Mouse (Mus musculus) kidney, postnatal 0 days (tissue): ENCODE measurements around the gene Mtg1. TPM values are rescaled to one million over a fixed set of nuclear protein-coding genes. Genes with fewer than 3 reads are reported as not detected.

Source experiments
- ATAC-seq: fragments of 200-750 bp; cut with Nextera tagmentation; replicated peaks from 2 replicates; pipeline ENCODE4 v1.8.0; 2017; ENCODE audit warnings: low read depth, moderate number of reproducible peaks, moderate TSS enrichment, moderate library complexity; ENCODE audit not compliant: low FRiP score
- DNase-seq: peaks from one replicate; pipeline ENCODE4 v3.0.0-alpha.2; 2016; ENCODE audit warnings: low spot score
- H3K27ac ChIP-seq: fragments of 300-500 bp; sonication (generic); 2 replicates; pipeline ENCODE4 v1.5.1; 2014; ENCODE audit warnings: mild to moderate bottlenecking
- H3K27me3 ChIP-seq: fragments of 300-500 bp; sonication (generic); 2 replicates; pipeline ENCODE4 v1.6.1; 2014; ENCODE audit warnings: low read length, mixed read lengths; ENCODE audit not compliant: insufficient read depth
- H3K36me3 ChIP-seq: fragments of 300-500 bp; sonication (generic); 2 replicates; pipeline ENCODE4 v1.6.1; 2014; ENCODE audit warnings: low read length, mixed read lengths; ENCODE audit not compliant: insufficient read depth
- H3K4me1 ChIP-seq: fragments of 300-500 bp; sonication (generic); replicated peaks from 2 replicates; pipeline ENCODE4 v1.6.1; 2014; ENCODE audit warnings: antibody characterized with exemption, low read length, mixed read lengths; ENCODE audit not compliant: insufficient read depth
- H3K4me2 ChIP-seq: fragments of 300-500 bp; sonication (generic); 2 replicates; pipeline ENCODE4 v1.6.1; 2014; ENCODE audit warnings: mild to moderate bottlenecking, low read length, moderate library complexity, mixed read lengths
- H3K4me3 ChIP-seq: fragments of 300-500 bp; sonication (generic); replicated peaks from 2 replicates; pipeline ENCODE4 v1.5.1; 2014; ENCODE audit warnings: low read depth, low read length
- H3K9ac ChIP-seq: fragments of 300-500 bp; sonication (generic); 2 replicates; pipeline ENCODE4 v1.6.1; 2014; ENCODE audit warnings: low read depth, low read length
- H3K9me3 ChIP-seq: fragments of 300-500 bp; sonication (generic); replicated peaks from 2 replicates; pipeline ENCODE4 v1.6.1; 2016; ENCODE audit warnings: low read length, inconsistent platforms, mixed read lengths
- CTCF ChIP-seq: IDR thresholded peaks from 2 replicates; pipeline ENCODE4 v1.5.1; 2016; ENCODE audit warnings: antibody characterized with exemption, low read depth, mild to moderate bottlenecking, moderate library complexity
- WGBS: fragments of 180-500 bp; shearing (Covaris S2); extraction: QIAGEN DNeasy Blood & Tissue Kit; methylation state at CpG from one replicate; pipeline ENCODE4 v1.1.7; 2014; 5-methylcytosine and 5-hydroxymethylcytosine counted together
- polyA plus RNA-seq: library from polyadenylated mRNA; unstranded; fragments of >200 nt; fragmentation: Nextera tagmentation; extraction: Ambion mirVana; gene quantifications from 2 replicates; pipeline ENCODE4 v1.2.1, GENCODE M21; 2015

Mtg1 gene
- polyA plus RNA-seq, 1 experiment from 2014 or later: 29.9 TPM

GRCm38 (mm10) chr7:140164664-140165063 lies 27.3 kb downstream of the Mtg1 start, which contains the start of gene Olfr522:
Gene Olfr522 (minus strand): TSS chr7:140164764.
- H3K27ac ChIP-seq: no peak within 1 kb of the TSS
- H3K9me3 ChIP-seq: no peaks in the 10 kb centered on the region; the same call in 1 of the 2 replicates
- no peaks in the 10 kb centered on the region for H3K27me3 ChIP-seq
- 61% methylated on average over 7 of the region's 7 CpGs for WGBS
- H3K4me3 ChIP-seq: no peak within 1 kb of the TSS
- H3K4me1 ChIP-seq: no peaks in the 10 kb centered on the region
- no peak for TF ChIP-seq CTCF
- no peak for ATAC-seq
- H3K4me2 ChIP-seq: no peak within 1 kb of the TSS
- no peaks in the 10 kb centered on the region for H3K36me3 ChIP-seq
- DNase-seq: no peak
- no peak within 1 kb of the TSS for H3K9ac ChIP-seq

- no peaks in the 10 kb centered on the region for H3K27me3 ChIP-seq
- no peaks in the 10 kb centered on the region; the same call in 1 of the 2 replicates for H3K9me3 ChIP-seq
- H3K9ac ChIP-seq: no peak overlapping the region
- H3K4me1 ChIP-seq: no peaks in the 10 kb centered on the region
- H3K36me3 ChIP-seq: no peaks in the 10 kb centered on the region
- no peak for TF ChIP-seq CTCF
- no peak overlapping the region for H3K4me3 ChIP-seq
- DNase-seq: no peak
- 86% methylated on average over 1 of the region's 1 CpGs for WGBS
- ATAC-seq: no peak
- no peak overlapping the region for H3K4me2 ChIP-seq
- H3K27ac ChIP-seq: no peak overlapping the region
Observed at GRCm38 (mm10) chr7:140167950-140168349, 30.6 kb downstream of the Mtg1 start.

GRCm38 (mm10) chr7:140169386-140169785 lies 32.0 kb downstream of the Mtg1 start:
- Histone ChIP-seq H3K9me3 (no peaks in the 10 kb centered on the region; the same call in 1 of the 2 replicates), H3K27ac (no peak overlapping the region), H3K9ac (no peak overlapping the region), H3K27me3 (no peaks in the 10 kb centered on the region), H3K4me3 (no peak overlapping the region), H3K4me2 (no peak overlapping the region), H3K36me3 (no peaks in the 10 kb centered on the region), H3K4me1 (no peaks in the 10 kb centered on the region)
- no peak for TF ChIP-seq CTCF
- DNase-seq (no peak), ATAC-seq (no peak)
- 70% methylated on average over 4 of the region's 4 CpGs for WGBS

- ATAC-seq: no peak
- Histone ChIP-seq H3K4me2 (no peak overlapping the region), H3K4me1 (no peaks in the 10 kb centered on the region), H3K9me3 (no peaks in the 10 kb centered on the region; the same call in 1 of the 2 replicates), H3K36me3 (no peaks in the 10 kb centered on the region), H3K27me3 (no peaks in the 10 kb centered on the region), H3K9ac (no peak overlapping the region), H3K4me3 (no peak overlapping the region), H3K27ac (no peak overlapping the region)
- 89% methylated on average over 3 of the region's 3 CpGs for WGBS
- TF ChIP-seq CTCF: no peak
- DNase-seq: no peak
Observed at GRCm38 (mm10) chr7:140170863-140171262, 33.5 kb downstream of the Mtg1 start.

GRCm38 (mm10) chr7:140172936-140173335 lies 35.6 kb downstream of the Mtg1 start, which contains the start of gene Olfr523:
Gene Olfr523 (plus strand): TSS chr7:140173217.
- Histone ChIP-seq H3K27me3 (no peaks in the 10 kb centered on the region), H3K9ac (no peak within 1 kb of the TSS), H3K36me3 (no peaks in the 10 kb centered on the region), H3K4me1 (no peaks in the 10 kb centered on the region), H3K27ac (no peak within 1 kb of the TSS), H3K4me2 (no peak within 1 kb of the TSS), H3K9me3 (no peaks in the 10 kb centered on the region), H3K4me3 (no peak within 1 kb of the TSS)
- WGBS: 47% methylated on average over 1 of the region's 1 CpGs
- no peak for ATAC-seq
- no peak for DNase-seq
- no peak for TF ChIP-seq CTCF

GRCm38 (mm10) chr7:140179176-140179575 lies 41.8 kb downstream of the Mtg1 start:
- Histone ChIP-seq H3K36me3 (no peaks in the 10 kb centered on the region), H3K4me1 (no peaks in the 10 kb centered on the region), H3K4me3 (no peak overlapping the region), H3K9ac (no peak overlapping the region), H3K4me2 (no peak overlapping the region), H3K9me3 (no peaks in the 10 kb centered on the region), H3K27me3 (no peaks in the 10 kb centered on the region), H3K27ac (no peak overlapping the region)
- no peak for TF ChIP-seq CTCF
- DNase-seq (no peak), ATAC-seq (no peak)
- 65% methylated on average over 2 of the region's 2 CpGs for WGBS

GRCm38 (mm10) chr7:140180692-140181091 lies 43.3 kb downstream of the Mtg1 start:
- no peak overlapping the region for H3K27ac ChIP-seq
- no peaks in the 10 kb centered on the region for H3K9me3 ChIP-seq
- no peaks in the 10 kb centered on the region for H3K36me3 ChIP-seq
- H3K9ac ChIP-seq: no peak overlapping the region
- TF ChIP-seq CTCF: no peak
- ATAC-seq (no peak), DNase-seq (no peak)
- WGBS: 72% methylated on average over 2 of the region's 2 CpGs
- no peaks in the 10 kb centered on the region for H3K4me1 ChIP-seq
- H3K27me3 ChIP-seq: no peaks in the 10 kb centered on the region
- no peak overlapping the region for H3K4me2 ChIP-seq
- no peak overlapping the region for H3K4me3 ChIP-seq
